Mouse (Mus musculus) cerebellum, adult 2 months (tissue): ENCODE measurements around the gene Epb41.

ENCODE experiments used
- CTCF ChIP-seq: fragments of 200-500 bp; IDR thresholded peaks from 2 replicates; pipeline ENCODE4 v1.5.1; 2011; ENCODE audit warnings: low read depth, mild to moderate bottlenecking, control low read depth, low read length, moderate library complexity, borderline replicate concordance; ENCODE audit not compliant: insufficient read depth
- POLR2A ChIP-seq: fragments of 200-500 bp; IDR thresholded peaks from 2 replicates; pipeline ENCODE4 v1.6.1; 2011; ENCODE audit warnings: low read length, control low read depth, borderline replicate concordance; ENCODE audit not compliant: insufficient read depth

- TF ChIP-seq POLR2A = no peak
- no peak for TF ChIP-seq CTCF
These were observed 49.9 kb downstream of the Epb41 start for GRCm38 (mm10) chr4:132025264-132025663.
